Mouse (Mus musculus): ENCODE measurements around the gene Golph3l.
"Not testable (repeated sequence)": the region's sequence is repeated elsewhere in the genome, so short reads cannot be mapped to it uniquely, and the experiment has no call there.

Gene Golph3l

GRCm38 (mm10) chr3:95624628-95625503 is 36.1 kb downstream of the Golph3l start, which contains the start of gene Ensa:
Ensa (plus strand) TSS chr3:95624993.
- DNase-seq (ENCODE audit: low spot score): peak; percentile 84

- no peak for DNase-seq (ENCODE audit: low spot score)
These were observed 39.0 kb downstream of the Golph3l start for GRCm38 (mm10) chr3:95627763-95628162.

GRCm38 (mm10) chr3:95629755-95630154 is 41.0 kb downstream of the Golph3l start:
- DNase-seq (ENCODE audit: low spot score): no peak

GRCm38 (mm10) chr3:95630856-95631255 is 42.1 kb downstream of the Golph3l start:
- DNase-seq (ENCODE audit: low spot score): no peak

- DNase-seq (ENCODE audit: low spot score): no peak
These were observed 42.6 kb downstream of the Golph3l start for GRCm38 (mm10) chr3:95631304-95631703.

GRCm38 (mm10) chr3:95632648-95633588 is 44.2 kb downstream of the Golph3l start:
- no peak for DNase-seq (ENCODE audit: low spot score)

- no peak for DNase-seq (ENCODE audit: low spot score)
These were observed 46.9 kb downstream of the Golph3l start for GRCm38 (mm10) chr3:95635636-95636035.

GRCm38 (mm10) chr3:95636072-95636471 is 47.3 kb downstream of the Golph3l start:
- no peak for DNase-seq (ENCODE audit: low spot score)

- no peak for DNase-seq (ENCODE audit: low spot score)
These were observed 51.0 kb downstream of the Golph3l start for GRCm38 (mm10) chr3:95639694-95640093.

GRCm38 (mm10) chr3:95643097-95643496 is 54.4 kb downstream of the Golph3l start:
- no peak for DNase-seq (ENCODE audit: low spot score)

GRCm38 (mm10) chr3:95645313-95646235 is 56.8 kb downstream of the Golph3l start:
- no peak for DNase-seq (ENCODE audit: low spot score)

GRCm38 (mm10) chr3:95648016-95648415 is 59.3 kb downstream of the Golph3l start:
- no peak for DNase-seq (ENCODE audit: low spot score)

GRCm38 (mm10) chr3:95650276-95651032 is 61.7 kb downstream of the Golph3l start:
- no peak for DNase-seq (ENCODE audit: low spot score)

GRCm38 (mm10) chr3:95651033-95651373 is 62.3 kb downstream of the Golph3l start:
- DNase-seq (ENCODE audit: low spot score): no peak

GRCm38 (mm10) chr3:95651391-95652203 is 62.9 kb downstream of the Golph3l start:
- DNase-seq (ENCODE audit: low spot score): no peak

- DNase-seq (ENCODE audit: low spot score): no peak
These were observed 63.6 kb downstream of the Golph3l start for GRCm38 (mm10) chr3:95652204-95652811.

GRCm38 (mm10) chr3:95652871-95653270 is 64.1 kb downstream of the Golph3l start:
- DNase-seq (ENCODE audit: low spot score): no peak

- no peak for DNase-seq (ENCODE audit: low spot score)
These were observed 64.8 kb downstream of the Golph3l start for GRCm38 (mm10) chr3:95653473-95654034.

GRCm38 (mm10) chr3:95654371-95654770 is 65.6 kb downstream of the Golph3l start:
- DNase-seq (ENCODE audit: low spot score): not testable (repeated sequence)
